Mouse (Mus musculus) mature B cell (primary cell): ENCODE results near the gene Nufip1.

ENCODE experiments used
- in situ Hi-C: fragments of 300-500 bp; cut with MboI; formaldehyde crosslinking; loops from 2 replicates; pipeline ENCODE4 v1.14.3; 2019

The Nufip1 gene

DNA sequence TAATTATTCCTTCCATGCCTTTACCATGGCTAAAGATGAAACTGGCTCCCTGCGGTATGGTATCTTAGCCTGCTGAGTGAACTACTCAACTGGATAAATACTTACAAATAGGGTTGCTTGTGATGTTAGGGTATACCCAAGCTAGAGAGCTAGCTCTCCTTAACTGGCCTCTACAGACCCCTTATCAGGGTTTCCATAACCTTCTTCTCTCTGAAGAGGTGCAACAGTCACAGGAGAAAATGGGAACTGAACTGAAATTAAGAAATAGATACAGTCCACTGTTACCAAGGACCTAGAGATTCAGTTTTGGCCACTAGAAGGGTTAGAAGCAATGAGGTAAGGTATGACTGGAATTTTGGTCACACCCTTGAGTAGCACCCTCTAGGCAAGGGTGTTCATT is 34.6 kb downstream of the Nufip1 start:
- in situ Hi-C loops, result no loop called here

DNA sequence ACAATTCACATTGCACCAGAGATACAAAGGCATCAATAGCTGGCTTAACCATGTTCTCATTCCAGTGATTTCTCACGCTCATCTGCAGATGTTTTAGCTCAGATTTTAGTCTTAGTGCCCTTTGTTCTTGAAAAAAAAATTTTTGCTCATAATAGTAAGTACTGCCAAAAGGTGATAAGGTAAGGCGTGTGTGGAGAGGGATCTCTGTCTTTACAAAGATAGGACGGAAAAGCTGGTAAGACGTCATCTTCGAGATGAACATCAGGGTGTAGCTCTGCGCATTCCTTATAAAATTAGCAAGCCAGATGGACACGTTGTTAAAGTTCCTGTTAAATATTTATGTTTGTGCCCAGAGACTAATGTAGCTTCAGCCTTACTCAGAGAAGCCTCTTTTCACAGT is 35.2 kb downstream of the Nufip1 start:
- in situ Hi-C loops, result no loop called here

DNA sequence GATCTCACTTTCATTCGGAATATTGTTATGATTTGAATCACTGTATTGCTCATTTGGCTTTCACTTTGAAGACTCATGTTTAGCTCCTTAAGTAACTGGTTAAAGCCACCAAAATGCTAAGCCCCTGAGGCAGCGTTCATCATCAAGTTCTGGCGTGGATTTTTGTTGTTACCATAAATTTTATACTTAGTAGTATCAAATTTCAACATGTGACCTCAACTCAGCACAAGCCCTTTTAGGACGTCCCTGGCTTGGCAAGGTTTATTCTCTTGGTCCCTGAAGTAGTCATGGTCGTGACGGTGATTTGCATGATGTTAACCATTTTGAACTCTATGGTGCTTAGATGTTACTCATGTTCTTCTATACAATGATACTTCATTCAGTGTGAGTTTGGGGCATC is 36.4 kb downstream of the Nufip1 start:
- in situ Hi-C loops, result no loop called here

DNA sequence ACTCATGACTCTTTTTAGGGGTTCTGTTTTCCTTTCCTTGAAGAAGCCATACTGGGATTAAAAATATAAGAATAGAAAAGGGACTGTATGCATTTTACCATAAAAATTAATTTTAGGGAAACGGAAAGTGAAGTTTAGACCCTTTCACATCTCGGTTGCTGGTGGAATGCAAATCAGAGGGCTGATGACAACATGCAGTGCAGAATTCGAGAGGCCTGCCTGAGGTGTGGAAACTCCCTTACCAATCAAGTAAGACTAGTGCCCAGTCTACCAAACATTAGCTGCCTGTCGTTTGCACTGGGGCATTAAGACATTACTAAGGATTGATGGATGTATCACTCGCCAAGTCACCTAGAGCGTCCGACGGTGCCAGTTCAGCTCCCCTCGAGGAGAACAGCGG is 37.6 kb downstream of the Nufip1 start:
- in situ Hi-C loops, result no loop called here

DNA sequence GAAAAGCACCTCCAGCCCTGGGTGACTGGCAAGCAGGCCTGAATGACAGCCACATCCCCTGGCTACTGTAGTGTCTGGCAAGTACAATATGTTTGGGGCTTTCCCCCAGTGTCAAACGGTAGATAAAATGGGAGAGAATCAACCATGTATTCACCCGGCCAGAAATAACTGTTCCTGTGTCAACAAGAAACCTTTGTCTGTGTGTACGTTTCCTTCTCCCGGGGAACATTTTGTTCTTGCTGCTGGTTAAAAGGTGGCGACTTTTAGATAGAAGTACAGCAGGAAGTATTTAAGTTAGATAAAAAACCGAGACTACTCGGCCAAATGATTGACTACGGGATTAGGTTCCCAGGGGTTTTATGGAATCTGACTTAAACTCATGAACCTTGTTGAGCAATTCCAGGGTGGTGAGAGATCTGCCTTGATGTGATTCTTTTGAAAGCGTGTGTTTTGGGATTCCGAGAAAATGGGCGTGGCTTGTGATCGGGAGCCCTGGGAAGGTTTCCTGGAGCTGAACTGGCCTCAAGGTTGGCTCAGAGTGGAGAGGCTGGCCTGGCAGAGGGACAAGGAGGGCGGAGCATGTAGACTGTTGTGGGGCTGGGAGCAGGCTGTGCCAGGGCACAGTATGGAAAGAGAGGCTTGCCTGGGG is 39.0 kb downstream of the Nufip1 start:
- in situ Hi-C loops, result loop anchor here (25.0 kb wide), 1 partner anchor 313 kb away; no protein-coding TSS in a partner anchor

DNA sequence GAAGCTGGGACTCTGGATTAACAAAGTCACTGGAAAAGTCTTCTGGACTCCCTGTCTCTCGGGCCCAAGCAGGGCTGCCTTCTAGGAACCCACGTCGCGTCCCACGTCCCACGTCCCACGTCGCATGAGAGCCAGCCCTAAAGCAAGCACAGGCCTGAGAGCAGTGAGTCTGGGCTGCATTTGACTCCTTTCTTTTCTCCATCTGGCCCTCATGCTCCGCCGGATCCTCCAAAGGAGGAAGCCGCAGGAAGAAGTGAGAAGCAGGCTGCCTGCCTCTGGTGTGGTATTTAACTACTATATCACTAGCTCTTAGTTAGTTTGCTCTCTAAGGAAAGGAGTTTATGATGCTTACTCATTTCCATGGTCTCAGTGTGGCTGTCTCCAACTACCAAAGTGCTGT is 39.8 kb downstream of the Nufip1 start:
- in situ Hi-C loops, result loop anchor here (25.0 kb wide), 1 partner anchor 312 kb away; no protein-coding TSS in a partner anchor

DNA sequence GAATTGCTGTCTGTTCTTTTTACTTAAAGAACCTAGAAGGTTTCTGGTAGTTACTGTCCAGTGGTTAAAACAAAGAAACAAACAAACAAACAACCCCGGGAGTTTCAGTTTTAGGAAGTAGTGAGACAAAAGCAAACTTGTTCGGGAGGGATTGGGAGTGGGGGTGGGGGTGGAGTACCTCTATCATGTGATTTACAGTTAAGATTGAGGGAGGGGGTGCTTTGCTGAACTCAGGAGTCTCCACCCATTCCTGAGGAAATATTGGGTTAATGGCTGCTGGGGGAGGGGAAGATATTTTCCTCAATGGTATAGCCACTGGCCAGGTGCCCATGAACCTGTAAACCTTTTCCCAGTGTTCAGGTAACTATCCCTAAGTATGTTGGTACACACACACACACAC is 40.3 kb downstream of the Nufip1 start:
- in situ Hi-C loops, result loop anchor here (25.0 kb wide), 1 partner anchor 311 kb away; no protein-coding TSS in a partner anchor

DNA sequence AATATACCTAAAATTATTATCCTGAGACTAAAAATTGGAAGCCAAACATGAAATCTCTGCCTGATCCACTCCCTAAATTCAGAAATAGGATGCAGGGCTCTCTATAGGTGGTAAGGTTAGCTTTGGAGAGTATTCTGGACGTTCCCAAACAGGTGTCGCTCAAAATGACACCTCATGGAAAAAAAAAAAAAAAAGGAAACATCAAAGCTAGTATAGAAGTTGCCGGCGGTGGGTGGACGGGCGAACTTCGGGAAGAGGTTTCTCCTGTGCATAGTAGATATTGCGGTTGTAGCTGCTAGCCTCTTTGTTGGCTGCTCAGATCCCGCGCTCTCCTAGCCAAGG is 41.1 kb downstream of the Nufip1 start:
- in situ Hi-C loops, result loop anchor here (25.0 kb wide), 1 partner anchor 311 kb away; no protein-coding TSS in a partner anchor

DNA sequence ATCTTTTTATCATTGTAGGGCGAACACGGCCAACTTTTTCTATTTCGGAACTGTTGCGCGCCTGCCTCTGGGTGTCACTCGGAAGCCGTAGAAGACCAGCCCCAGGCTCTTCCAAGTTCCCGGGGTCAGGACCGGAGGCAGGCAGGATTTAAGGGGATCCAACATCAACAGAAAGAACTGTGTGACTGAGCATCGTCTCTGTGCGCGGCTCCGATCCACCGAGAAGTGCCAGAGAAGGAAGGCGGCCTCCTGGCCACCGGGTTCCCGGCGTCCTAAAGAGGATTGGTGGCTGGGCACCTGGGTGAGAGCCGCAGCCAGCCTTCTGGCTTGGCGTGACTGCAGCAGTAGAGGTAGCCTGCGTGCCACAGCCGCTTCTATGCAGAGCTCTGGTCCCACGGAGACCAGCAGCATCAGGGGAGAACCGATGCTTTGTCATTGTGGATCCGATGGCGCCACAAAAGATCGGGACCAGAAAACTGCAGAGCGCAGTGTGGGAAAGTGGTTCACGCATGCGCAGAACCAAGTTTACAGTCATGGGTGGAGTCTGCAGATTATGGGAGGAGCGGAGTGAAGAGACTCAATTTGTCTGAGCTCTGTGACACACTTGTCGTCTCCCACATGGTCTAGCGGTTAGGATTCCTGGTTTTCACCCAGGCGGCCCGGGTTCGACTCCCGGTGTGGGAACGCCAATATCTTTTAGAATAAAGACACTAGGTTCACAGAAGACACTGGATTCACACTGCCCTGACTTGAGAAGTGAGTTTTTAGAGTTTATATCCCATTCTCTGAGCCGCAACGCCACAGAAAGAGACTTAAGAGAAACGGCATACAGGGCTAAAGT is 41.7 kb downstream of the Nufip1 start:
- in situ Hi-C loops, result loop anchor here (25.0 kb wide), 1 partner anchor 310 kb away; no protein-coding TSS in a partner anchor

DNA sequence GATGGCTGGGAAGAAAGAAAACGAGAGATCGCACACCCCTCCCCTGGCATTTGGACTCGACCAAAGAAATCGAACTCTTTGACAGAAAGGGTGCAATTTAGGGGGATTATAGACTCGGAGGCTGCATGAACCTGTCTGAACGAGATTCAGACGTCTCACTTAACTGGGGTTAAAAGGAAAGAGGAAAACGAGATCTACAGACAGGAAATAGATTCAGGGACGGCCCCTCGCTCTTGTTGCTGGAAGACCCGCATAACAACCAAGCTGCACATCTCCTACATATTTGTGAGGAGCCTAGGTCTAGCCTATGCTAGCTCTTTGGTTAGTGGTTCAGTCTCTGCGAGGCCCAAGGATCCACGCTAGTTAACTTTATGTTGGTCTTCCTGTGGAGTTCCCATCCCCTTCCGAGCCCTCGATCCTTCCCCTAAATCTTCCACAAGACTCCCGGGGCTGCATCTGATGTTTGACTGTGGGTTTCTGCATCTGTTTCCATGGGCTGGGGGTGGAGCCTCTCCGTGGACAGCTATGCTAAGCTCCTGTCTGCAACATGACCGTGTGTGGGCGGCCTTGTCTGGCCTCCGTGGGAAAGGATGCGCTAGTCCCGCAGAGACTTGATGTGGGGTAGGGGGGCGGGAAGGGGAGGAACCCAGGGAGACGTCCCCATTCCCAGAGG is 42.4 kb downstream of the Nufip1 start:
- in situ Hi-C loops, result loop anchor here (25.0 kb wide), 1 partner anchor 309 kb away; no protein-coding TSS in a partner anchor

DNA sequence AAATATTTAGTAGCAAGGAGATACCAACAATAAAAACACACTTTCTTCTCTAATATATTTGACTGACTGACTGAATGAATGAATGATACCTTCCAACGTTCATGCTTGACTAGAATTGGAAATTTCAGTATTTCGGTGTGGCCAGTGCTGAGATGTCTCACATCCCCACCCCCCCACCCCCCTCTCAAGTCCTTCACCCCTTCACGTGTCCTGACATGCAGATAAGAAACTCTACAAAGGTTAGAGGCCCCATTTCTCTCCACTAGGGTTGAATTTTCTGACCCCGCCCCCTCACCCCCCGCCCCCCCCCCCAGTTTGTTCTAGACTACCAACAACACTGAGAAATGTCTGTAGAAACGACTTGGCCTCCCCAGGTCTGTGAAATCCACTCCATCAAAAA is 43.1 kb downstream of the Nufip1 start:
- in situ Hi-C loops, result loop anchor here (25.0 kb wide), 1 partner anchor 308 kb away; no protein-coding TSS in a partner anchor

DNA sequence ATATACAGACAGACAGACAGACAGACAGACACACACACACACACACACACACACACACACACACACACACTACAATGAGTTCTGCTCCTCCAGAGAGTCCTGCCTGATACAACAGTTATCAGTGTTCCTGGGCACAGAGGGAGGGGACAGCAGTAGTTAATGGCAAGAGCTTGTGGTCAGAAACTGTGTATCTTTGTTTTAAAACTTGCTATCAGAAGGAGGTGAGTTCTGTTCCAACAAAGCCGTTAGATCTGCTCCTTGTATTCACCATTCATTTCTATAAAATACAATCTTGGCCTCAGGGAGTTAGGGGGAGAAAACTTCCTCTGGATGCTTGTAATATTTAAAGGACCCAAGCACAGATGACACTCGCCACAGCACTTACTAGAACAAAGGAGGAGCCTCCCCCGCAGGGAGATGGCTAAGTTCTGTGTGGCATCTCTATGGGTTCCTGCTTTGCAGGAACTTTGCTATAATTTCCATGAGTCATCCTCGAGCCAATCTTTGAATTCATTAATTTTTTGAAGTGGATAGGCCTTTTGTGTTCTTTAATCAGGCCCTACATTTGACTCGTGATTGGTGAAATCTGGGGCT is 47.6 kb downstream of the Nufip1 start:
- in situ Hi-C loops, result loop anchor here (25.0 kb wide), 1 partner anchor 304 kb away; no protein-coding TSS in a partner anchor

DNA sequence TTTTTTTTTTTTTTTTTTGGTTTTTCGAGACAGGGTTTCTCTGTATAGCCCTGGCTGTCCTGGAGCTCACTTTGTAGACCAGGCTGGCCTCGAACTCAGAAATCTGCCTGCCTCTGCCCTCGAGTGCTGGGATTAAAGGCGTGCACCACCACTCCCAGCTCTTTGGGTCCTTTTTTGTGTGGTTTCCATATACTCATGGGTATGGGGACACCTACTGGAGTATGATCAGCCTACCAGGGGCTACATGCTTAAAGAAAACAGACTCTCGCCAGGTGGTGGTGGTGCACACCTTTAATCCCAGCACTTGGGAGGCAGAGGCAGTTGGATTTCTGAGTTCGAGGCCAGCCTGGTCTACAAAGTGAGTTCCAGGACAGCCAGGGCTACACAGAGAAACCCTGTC is 49.9 kb downstream of the Nufip1 start:
- in situ Hi-C loops, result loop anchor here (25.0 kb wide), 1 partner anchor 302 kb away; no protein-coding TSS in a partner anchor

DNA sequence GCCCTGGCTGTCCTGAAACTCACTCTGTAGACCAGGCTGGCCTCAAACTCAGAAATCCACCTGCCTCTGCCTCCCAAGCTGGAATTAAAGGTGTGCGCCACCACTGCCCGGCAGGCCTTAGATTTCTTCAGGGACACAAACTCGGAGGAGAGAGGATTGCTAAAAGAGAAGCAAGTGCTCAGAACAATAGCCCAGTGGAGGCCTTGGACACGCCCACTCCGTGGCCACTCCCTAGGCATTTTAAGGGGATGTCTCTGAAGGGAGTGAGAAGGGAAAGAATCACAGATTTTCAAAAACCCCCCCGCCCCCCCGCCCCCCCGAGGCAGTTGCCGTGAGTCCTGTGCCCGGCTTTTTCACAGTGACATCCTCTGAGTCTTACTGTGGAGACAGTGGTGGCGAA is 53.5 kb downstream of the Nufip1 start:
- in situ Hi-C loops, result loop anchor here (25.0 kb wide), 1 partner anchor 298 kb away; no protein-coding TSS in a partner anchor

DNA sequence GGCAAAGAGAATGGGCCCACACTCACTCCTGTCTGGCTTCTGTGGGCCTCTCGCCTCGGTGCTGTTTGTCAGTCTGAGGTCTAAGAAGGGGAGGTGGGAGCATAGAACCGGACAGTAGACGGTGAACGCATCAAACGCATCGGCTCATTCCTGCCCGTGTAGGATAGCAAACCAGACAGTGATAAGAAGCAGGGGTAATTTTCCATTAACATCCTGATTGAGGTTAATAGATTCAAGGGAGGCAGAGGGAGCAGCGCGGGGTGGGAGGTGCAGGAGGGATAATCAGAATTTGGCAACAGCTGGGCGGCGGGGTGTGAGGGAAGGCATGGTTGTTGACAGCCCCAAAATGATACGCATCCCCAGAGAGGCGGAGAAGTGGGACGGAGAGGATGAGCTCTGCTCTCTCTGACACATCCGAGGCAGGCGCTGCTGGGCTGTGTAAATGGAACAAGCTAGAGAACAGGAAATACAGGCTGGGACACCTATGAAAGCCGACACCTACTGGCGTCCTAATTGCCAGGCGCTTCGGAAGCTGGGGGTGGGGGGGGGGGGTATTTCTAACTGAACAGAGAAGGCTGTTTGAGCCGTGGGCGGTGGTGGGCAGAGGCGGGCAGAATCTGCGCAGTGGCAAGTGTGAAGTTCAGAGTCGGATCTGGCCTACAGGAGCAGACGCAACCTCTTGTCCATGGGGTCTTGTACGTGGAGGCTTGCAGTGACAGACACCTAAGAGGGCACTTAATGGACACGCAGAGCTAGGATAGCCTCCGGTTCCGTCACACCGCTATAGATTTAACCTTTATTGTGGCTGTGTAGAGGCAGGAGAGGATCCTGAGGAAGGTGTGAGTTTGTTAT is 54.4 kb downstream of the Nufip1 start:
- in situ Hi-C loops, result loop anchor here (25.0 kb wide), 1 partner anchor 297 kb away; no protein-coding TSS in a partner anchor

DNA sequence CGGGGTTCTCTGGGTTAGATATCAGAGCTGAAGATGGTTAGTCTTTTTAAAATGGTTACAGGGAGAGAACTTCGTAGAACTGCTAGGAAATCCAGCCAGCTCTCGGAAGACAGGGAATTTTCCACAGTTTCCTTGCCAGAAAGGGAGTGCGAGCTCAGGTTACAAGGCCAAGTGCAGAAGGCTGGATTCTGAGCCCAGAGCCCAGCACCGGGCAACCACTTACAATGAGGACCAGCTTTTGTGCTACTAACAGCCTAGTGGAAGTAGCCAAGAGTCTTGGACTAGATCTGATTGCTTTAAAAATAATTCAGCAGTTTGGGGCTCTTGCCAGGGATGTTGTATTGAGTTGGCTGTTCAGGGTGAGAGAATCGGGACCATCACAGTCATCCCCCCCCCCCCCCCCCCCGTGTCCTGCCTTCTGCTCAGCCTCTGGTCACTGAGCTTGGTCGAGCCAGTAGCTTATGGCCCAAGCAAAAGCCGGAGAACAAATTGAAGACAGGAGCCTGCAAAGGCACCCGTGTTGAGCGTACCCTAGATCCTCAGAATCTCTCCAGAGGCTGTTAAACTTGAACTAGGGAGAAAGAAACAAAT is 59.3 kb downstream of the Nufip1 start:
- in situ Hi-C loops, result loop anchor here (25.0 kb wide), 1 partner anchor 292 kb away; no protein-coding TSS in a partner anchor

DNA sequence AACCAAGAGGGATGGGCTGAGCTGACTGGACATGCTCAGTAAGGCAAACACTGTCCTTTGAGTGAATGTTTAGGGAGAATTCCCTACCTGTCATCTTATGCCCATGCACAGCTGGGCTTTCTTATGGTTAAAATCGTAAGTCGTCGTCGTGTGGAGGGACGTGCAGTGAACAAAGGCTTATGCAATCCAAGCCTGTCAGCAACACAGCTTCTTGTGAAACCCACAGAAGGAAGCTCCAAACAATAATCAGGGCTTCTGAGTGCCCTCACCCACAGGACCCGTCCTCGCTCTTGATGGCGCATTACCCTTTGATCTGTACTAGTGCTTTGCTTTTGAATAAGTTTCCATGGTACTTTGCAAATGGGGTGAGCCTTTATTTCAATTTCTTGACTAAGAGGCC is 60.6 kb downstream of the Nufip1 start:
- in situ Hi-C loops, result loop anchor here (25.0 kb wide), 1 partner anchor 291 kb away; no protein-coding TSS in a partner anchor

DNA sequence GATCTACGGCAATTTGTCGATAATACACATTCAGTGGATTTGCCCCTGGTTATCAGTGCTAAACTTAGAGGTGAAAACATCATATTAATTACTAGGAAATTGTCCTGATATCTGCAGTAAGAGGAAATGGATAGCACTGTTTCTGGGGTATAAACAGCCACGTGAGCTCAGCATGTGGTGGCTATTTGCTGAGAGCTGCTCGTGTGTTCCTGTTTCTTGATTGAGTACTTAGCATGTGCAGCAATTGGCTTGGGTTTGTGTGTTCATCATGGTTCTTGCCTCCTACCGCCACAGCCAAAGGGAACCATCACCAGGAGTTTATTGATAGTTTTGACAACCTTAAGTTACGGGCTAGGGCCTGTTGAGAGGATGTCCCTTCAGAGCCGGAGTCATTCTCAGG is 63.6 kb downstream of the Nufip1 start:
- in situ Hi-C loops, result loop anchor here (25.0 kb wide), 1 partner anchor 288 kb away; no protein-coding TSS in a partner anchor

DNA sequence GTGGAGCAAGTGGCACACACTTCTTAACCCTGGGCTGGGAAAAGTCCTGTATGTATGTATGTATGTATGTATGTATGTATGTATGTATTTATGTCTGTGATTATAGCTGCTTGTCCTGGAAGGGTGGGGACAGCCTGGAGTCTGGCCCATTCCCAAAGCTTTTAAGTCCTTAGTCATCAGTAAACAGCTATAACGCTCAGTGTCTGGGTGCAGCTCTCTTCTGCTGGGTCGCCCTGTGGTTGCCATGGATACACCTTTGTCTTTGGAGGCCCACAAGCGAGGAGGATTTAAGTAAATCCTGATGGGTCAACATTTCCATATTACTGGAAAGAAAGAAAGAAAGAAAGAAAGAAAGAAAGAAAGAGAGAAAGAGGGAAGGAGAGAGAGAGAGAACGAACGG is 65.1 kb downstream of the Nufip1 start:
- in situ Hi-C loops, result no loop called here

DNA sequence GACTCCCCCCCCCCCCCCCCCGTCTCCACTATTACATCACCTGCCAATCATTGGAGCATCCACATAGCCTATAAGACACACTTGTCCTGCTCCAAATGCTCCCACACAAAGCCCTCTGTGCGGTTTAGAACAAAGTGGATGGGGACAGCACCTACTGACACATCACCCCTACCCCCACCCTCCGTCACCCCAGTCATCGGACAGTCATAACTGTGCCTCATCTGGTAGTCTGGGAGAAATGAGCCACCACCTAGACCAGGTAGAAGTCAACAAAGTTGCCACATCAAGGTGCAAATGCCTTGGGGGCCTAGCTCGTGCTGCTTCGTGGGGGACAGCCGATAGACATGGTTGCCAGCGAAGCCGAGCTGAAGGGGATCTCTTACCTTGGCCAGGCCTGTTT is 66.5 kb downstream of the Nufip1 start:
- in situ Hi-C loops, result no loop called here
